Mouse (Mus musculus) induced T-regulatory cell, adult 2 months (primary cell): ENCODE measurements around the gene Iqcf6.
A peak's percentile ranks its signal among the peaks of the same experiment; 100 is the strongest.
"Not testable (repeated sequence)": the region's sequence is repeated elsewhere in the genome, so short reads cannot be mapped to it uniquely, and the experiment has no call there.

Experiments used
- DNase-seq: peaks from one replicate; pipeline ENCODE4 v3.0.0-alpha.2; 2012; ENCODE audit warnings: low read depth

Gene Iqcf6

DNA sequence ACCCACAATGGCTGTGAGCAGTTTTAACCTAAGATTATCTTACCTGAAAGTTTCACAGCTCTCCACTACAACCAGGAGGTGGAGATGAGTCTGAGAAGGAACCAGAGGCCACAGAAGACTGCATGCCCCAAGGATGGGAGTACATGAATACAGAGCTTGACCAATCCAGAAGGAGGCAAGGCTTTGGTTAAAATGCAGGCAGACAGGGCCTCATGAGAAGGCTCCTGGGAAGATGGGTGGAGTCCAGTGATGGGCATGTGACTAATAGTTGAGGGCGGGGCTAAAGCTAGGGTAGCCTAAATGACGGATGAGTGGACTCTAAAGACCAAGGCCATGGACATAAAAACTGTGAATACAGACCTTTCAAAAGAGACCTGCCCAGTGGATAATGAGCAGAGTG lies at the start of gene Iqcf6:
TSS of gene Iqcf6 (plus strand) at position 301 of the 400 bp plus-strand sequence.
- DNase-seq, result no peak

DNA sequence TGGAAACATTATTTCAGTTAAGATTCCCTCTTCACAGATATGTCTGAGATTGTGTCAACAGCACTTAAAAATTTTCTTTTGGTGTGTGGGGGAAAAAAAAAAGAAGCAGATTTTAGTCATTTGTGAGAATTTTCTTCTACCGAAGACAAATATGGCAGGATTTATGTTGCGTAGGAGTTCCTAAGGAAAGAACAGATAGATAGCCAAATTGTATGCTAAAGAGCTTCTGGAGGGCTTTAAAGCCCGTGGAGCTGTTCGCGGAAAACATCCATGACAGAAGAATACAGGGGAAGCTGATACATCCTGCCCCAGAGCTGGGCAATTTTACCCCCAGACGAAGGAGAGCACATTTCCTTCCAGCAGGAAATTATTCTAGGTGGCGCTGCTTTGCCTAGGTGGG lies 46.4 kb upstream of the Iqcf6 start:
- no peak for DNase-seq

DNA sequence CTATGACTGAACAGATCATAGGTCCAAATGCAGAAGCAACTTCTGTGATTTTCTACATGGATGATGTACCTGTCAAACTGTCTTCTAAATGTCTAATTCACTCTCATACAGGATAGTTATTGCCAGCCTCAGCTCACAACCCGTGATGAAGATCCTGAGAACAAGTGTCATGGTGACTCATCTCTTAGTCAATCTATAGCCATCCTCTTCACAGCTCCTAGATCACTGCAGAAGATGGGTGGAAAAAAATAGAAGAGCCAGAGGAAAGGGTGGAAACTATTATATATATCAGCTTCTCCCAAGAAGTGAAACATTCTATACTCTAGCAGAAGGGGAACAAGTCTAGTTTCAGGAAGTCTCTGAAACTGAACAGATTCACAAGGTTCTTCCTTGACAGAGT lies 43.8 kb upstream of the Iqcf6 start:
- DNase-seq, result no peak

DNA sequence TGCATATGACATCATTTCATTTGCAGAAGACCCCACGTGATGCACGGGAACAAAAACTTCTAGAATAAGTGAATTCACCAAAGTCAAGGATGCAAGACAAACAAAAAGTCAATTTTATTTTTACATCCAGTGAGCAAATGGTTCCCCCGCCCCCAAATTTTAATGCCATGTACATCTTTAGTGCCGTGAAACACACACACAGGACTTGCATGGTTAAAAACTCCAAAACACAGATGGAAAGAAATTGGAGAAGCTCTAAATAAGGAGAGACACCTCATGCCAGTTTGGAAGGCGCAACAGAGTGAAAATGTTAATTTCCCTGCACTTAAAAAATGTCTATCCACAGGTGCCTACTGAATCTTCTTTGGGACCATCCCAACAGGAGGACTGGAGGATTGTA lies 34.2 kb upstream of the Iqcf6 start:
- DNase-seq, result no peak

DNA sequence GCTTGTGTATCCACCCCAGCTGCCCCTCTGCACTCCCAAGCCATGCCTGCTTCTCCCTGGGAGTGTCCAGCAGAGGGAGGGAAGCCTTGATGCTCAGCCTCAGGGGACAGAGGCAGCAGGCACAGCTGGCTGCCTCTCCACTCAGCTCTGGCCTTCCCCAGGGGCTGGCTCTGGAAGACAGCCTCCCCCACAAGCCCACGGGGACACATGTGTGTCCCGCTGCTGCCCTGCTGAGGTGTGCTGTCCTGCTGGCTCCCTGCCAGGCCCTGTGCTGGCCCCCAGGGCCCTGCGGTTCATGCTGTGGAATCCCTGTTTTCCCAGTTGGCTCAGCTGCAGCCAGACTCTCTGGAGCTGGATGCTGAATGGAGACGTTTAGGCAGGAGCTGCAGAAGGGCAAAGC lies 31.0 kb upstream of the Iqcf6 start:
- DNase-seq, result not testable (repeated sequence)

DNA sequence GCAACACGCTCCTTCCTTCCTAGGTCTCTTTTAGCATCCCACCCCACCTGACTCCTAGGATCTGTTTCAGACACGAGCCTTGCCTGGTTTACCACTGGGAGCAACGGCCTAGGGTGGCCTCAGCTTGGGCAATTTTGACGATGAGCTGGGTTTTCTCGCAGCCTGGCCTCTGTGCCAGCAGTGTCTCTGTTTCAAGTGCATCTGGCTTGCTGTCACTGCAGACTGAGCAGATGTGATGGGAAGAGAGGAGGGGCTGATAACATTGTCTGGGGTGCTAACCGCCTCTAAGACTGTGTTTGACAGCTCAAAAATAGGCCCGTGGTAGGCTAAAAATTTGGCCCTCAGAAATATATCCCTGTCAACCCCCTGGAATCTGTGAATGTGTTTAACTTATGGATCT lies 30.5 kb upstream of the Iqcf6 start:
- DNase-seq, result no peak

DNA sequence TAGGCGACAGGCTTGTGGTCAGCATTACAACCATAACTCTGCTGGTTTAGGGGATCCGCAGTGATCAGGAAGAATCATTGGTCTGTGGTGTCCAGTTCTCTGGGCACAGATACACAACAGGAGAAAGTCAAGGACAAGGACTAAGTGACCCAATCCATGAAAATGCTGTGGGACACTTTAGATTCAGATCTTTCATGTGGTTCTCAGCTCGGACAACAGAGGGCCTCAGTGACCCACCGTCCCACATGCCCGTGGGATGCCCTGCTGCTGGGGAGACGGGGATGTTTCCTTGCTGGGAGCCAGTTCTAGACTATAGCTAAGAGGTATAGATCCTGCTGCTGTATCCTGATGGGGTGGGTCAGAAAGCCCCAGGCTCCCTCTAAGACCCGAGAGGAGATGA lies 27.9 kb upstream of the Iqcf6 start:
- no peak for DNase-seq

DNA sequence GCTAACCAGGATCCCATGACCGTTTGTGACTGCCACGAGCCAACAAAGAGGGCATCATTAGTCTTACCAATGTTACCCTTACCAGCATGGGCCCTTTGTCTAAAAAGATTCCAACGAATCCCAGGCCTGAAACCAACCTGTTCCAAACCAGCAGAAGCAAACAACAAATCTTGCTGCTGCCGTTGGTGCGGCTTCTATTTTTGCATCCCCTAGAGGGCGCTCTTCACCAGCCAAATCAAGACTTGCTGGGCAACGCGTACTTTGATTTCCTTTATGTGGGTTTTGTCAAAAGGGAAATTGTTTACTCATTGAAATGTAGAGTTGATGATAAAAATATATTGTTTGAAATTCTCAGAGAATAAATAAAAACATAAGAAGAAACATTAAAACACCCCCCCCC lies 25.8 kb upstream of the Iqcf6 start:
- DNase-seq, result peak; percentile 67

DNA sequence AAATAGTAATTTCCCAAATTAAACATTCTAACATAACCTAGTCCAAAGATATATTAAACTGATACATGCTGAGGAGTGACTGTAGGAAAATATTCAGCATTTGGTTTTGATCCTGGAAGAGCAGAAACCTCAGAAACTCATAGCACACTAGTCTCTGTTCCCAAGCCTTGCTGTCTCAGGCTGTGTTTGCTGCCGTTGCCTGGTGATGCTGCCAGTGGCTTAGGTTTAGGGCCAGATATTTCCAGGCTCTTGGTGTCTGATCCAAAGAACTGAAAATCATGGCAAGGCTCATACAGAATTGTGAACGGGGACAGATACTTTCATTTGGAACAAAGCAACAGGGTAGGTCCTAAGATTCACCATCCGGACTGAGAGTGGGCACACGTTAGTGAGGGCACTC lies 15.7 kb upstream of the Iqcf6 start:
- no peak for DNase-seq

DNA sequence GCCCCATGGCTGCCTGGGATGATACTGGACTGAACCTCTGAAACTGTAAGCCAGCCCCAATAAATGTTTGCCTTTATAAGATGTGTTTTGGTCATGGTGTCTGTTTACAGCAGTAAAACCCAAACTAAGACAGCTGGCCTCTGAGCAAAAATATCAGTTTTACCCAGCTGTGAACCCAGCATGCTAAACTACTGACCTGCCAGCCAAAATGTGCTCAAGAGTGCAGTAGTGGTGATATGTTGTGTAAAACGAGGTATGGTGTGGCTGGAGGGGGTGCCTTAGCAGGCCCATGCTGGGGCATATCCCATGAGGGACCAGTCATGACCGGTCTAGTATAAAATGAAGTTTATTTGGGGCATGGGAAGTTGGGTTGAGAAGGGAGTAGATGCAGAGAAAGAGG lies 12.4 kb upstream of the Iqcf6 start:
- DNase-seq, result no peak

DNA sequence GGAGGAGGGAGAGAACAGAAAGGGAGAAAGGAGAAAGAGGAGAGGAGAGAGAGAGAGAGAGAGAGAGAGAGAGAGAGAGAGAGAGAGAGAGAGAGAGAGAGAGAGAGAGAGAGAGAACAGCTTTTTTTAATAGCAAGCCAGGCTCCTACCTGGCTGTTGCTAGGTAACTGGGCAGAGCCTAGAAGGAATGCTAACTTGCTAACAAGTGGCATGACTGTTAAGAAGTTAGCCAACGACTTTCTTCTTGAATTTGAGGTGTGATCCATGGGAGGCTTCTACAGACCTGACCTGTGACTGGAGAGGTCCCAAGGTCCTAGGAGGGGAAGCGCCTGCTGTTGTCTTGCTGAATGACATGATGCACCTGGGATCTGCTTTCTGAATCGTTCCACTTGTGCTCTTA lies 11.8 kb upstream of the Iqcf6 start:
- DNase-seq, result no peak

DNA sequence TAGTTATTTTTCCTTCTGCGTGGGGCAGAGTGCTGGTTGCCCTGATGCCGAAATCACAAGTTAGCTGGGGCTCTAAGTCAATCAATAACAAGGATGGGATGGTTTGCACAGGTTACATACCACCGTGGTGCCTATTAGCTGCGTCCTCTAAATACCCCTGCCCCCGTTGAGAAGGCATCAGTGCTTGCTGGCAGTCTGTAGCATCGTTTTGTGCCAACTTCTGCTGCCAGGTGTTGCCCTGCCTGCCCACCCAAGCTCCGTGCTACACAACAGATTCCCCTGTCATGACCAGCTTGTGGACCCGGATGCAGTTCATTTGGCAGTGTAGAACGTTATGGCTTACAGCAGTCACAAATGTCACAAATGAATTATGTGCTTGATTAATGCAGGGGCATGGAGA lies 10.1 kb upstream of the Iqcf6 start:
- no peak for DNase-seq

DNA sequence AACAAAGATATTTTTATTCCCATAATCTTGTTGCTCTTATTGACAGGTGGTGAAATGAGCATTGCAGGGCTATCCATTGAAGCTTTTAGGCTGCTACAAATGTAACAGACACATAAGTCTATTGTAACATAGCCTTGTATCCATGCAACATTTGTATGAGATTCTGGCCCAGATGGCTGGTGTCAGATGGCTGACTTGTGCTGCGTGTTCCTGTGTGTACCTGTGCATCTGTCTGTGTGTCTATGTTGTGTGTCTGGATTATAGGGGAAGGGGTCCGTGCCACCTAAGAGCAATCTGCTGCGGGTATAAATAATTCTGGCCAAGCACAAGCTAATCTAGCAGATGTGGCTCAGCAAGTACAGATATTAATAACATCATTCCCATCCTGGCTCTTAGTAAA lies 8.9 kb upstream of the Iqcf6 start:
- no peak for DNase-seq

DNA sequence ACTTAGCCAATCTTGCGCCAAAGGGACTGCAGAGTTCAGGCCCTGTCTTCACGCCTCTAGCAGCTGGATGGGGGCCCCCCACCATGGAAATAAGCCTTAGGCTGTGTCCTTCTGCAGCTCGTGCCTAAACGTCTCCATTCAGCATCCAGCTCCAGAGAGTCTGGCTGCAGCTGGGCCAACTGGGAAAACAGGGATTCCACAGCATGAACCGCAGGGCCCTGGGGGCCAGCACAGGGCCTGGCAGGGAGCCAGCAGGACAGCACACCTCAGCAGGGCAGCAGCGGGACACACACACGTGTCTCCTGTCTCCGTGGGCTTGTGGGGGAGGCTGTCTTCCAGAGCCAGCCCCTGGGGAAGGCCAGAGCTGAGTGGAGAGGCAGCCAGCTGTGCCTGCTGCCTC lies 1.4 kb downstream of the Iqcf6 start:
- DNase-seq, result not testable (repeated sequence)

DNA sequence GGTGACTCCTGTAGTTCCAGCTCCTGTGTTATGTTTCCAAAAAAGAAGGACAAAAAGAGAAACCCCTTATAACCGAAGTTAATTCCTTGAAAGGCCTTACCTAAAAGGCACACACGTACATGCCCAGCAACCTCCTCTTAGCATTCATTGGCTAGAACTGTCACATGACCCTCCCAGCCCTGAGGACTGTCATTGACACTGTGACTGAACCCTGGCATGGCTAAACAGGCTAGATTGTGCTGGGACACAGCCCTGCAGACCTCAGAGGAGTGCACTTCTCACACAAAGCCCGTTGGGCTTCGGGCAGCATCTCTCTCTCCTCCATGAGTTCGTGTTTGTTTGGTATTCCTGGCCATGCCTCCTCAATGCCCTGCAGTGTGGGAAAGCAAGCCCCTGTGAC lies 5.8 kb downstream of the Iqcf6 start:
- no peak for DNase-seq

DNA sequence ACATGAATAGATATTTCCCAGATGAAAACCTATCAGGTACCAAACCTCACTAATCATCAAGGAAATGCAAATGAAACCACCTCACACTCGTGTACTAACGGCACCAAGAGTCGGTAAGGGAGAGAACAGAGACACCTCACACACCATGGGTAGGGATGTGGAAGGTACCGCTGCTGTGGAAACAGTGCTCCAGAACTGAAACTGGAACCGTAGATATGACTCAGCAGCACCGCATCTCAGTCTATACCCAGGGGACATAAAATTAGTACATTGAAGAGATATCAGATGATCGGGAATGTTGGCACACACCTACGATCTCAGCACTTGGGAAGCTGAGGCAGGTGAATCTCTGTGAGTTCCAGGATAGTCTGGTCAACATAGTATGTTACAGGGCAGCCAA lies 11.8 kb downstream of the Iqcf6 start:
- DNase-seq, result no peak

DNA sequence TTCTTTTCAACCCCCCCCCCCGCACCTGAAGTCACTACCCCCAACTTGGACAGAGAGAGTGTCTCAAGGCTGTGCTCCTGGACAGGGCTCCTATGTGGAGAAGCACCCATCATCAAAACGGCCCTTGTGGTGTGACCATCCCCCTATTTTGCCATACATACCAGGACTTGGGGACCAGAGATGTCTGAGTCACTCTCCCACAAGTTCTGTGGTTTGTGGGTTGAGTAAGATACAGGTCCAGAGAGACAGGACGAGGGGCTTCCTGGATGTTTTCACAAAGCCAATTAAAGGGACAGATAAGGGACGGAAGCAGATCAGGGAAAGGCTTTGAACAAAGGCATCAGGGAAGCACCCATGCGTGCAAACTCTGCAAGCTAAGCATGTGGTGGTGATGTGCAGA lies 15.0 kb downstream of the Iqcf6 start:
- DNase-seq, result no peak

DNA sequence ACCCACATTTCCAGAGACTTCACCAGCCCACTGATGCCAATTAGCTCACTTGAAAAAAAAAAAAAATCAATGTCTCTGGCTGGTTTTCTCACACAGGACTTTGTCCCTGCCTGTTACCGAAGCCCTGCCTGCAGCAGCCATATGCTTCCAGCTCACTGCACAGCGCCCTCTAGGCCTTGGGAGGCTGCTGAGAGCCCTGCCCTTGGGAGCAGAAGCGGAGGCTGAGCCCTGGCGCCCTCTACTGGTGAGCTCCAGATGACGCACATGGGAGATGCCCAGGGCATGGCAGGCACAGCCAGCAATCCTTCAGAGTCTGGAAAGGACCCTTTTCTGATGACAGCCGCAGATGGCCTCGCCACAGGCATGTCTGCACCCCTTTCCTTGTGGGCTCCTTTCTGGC lies 16.7 kb downstream of the Iqcf6 start:
- DNase-seq, result peak; percentile 75

DNA sequence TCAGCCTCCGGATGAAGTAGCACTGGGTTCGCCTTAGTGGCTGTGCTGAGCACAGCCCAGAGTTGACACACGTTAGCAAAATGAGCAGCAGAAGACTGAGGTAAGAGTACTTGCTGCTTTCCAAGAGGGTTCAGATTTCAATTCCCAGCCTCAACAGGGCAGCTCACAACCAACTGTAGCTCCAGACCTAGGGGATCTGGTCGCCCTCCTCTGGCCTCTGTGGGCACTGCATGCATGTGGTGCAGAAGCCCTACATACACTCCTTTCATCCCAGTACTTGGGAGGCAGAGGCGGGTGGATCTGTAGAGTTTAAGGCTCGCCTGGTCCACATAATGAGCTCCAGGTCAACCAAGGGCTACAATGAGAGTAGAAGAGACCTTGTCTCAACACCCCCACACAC lies 17.4 kb downstream of the Iqcf6 start:
- peak; percentile 11 for DNase-seq

DNA sequence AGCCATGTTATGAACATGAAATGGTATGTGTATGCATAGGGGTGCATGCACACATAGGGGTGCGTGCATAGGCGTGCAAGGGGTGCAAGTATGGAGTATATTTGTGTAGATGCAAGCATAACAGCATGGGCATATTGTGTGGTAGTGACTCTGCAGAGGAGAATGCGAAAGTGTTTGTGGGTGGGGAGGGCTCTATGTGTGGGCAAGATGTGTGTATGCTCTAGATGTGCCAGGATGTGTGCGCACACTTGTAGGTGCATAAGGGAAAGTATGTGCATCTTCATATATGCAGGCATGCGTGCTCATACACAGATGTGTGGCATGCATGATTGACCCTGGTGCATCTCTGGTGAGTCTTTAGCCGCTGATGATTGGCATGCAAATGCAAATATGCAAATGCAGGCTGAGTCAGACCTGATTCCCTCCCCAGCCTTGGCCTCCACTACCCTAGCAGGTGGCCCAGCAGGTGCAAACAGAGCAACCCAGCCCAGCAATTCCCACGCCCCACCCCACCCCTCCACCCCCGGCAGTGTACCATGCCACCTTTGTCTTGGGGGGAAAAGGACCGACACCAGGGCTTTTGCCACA lies 19.4 kb downstream of the Iqcf6 start:
- DNase-seq, result no peak

DNA sequence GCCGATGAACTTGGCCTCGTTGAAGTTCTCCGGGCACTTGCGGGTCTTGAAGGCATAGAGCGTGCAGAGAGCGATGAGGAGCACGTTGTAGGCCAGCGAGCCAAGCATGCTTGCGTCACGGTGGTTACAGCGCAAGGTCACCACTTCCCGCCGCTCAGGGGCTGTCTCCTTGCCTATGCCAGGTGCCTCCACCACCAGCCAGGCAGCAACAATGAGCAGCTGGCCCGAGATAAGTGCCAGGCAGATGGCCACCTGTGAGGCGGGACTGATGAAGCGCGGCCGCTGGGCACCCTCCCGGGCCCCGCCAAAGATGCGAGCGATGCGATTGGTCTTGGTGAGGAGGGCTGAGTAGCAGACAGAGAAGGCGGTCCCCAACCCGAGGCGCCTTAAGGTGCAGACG lies 20.8 kb downstream of the Iqcf6 start:
- DNase-seq, result no peak

DNA sequence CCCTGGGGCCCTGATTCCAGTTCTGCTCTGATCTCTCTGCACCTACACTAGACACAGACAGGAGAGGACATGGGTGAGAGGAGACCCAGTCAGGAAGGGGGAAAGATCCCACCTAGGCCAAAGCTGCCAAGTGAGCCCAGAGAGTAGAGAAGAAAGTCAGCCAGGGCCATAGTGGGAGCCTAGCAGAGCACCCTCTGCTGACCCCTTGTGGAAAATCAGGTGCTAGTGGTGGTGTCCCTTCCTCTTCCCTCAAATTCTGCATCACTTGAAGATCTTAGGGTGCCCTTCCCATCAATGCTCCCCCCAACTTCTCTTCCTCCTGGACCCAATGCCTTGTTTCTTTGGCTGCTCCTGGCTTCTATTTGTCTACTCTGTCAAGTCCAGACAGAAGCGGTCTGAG lies 26.3 kb downstream of the Iqcf6 start:
- no peak for DNase-seq

DNA sequence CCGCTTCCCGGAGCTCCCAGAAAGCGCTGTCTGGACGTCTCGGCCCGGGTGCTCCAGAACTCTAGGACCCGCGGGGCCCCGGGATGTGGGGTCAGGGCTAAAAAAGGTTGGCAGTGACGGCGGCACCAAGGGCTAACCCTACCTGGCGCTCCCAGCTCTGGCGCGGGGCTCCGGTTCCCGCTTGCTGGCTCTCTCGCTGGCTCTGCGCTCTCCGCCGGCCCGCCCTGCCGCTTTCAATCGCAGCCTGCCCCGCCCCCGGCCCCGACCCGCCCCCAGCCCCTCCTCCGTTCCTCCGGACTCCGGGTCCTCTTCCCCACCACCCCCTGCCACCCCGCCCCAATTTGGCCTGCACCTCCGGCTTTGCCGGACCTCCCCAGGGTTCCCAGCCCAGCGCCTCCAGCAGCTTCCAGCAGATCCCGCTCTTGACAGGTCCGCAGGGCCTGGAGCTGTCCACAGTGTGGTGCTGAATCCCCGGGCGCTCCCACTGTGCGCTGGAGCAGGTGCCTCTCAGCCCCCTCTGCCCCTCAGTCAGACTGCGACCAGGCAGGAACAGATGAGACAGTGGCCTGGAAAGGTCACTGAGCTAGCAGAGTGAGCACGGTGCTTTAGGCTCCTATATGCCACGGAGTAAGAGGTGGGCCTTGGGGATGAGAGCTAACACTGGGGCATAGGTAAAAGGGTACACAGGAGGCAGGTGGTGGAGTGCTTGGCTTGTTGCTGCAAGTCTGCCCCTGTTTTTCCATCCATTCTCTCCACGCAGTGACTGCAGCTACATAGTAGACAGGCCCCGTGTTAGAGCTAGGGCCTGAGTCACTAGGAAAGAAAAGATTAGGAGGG lies 29.7 kb downstream of the Iqcf6 start, which contains the start of gene Grm2:
TSS of gene Grm2 (minus strand) at position 199 of the 837 bp plus-strand sequence.
- peak; percentile 35 for DNase-seq

DNA sequence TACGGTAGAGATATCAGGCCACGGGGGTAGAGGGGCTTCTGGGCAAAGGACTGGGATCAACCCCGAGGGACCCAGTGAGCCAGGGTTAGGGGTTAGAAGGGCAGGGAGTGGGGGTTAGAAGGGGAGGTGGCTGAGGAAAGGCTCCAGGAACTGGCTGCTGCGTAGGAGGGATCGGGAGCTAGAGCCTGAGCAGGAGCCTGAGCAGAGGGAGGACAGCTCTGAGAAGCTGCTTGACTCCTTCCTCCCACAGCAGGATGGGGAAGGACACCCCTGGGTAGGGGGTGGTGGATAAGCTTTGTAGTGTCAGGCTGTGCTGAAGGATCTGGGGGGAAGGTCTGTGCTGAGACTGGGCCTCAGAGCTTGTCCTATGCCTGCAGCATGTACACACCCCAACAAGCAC lies 30.4 kb downstream of the Iqcf6 start:
- no peak for DNase-seq
